ENCODE assay signal across 10 mouse cellular contexts in the genomic region with DNA sequence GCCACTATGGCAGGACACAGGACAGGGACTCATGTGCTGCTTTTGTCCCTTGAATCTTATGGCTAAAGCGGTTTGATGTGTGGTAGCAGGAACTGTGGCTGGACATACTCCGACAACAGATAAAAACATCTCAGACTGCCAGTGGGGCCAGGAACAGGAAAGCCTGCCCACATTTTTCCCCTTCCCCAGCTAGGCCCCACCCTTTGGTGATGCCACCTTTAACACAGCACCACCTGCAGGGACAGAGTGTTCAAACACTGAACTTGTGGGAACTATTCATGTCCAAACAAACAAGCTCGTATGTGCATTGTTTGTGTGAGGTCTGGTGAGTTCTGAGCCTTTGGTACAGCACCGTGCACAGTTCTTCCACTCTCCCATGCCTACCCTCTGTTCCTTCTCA. TPM values are rescaled to one million over a fixed set of nuclear protein-coding genes. Genes with fewer than 3 reads are reported as not detected.
DNase-seq lines count a peak whose midpoint lies in the region; ATAC-seq and TF ChIP-seq lines count a peak whose summit lies in the region.
"Had no signal": no experiment of that assay in that cellular context is flagged by ENCODE, and none has a peak within 500 bp of the region (broad histone marks: within the 10 kb centered on the region; RNA-seq: fewer than 3 reads in every experiment).

No protein-coding gene starts in this region.

- 0 out of 2 replicates have a peak overlapping the region, but pooled peaks have one; percentile 6 for H3K9ac ChIP-seq in hindbrain, embryonic 16.5 days (ENCODE audit: low read depth, low read length)
- no peak overlapping the region for H3K9ac ChIP-seq in hindbrain, postnatal 0 days (replicated peaks; ENCODE audit: low read length)
- no peak overlapping the region; the same call in 1 of the 2 replicates for H3K9ac ChIP-seq in limb, embryonic 12.5 days (replicated peaks)
- H3K9ac ChIP-seq in hindbrain, embryonic 12.5 days, result no peak overlapping the region

- no peak; the same call in 1 of the 2 replicates for TF ChIP-seq CTCF in hindbrain, postnatal 0 days (IDR thresholded peaks at IDR 0.05; ENCODE audit: low read depth)

- no peaks in the 10 kb centered on the region for H3K9me3 ChIP-seq in hindbrain, embryonic 16.5 days (ENCODE audit: control insufficient read depth, low read length)
- H3K9me3 ChIP-seq in hindbrain, postnatal 0 days (ENCODE audit: low read length), result no peaks in the 10 kb centered on the region
- H3K9me3 ChIP-seq in limb, embryonic 12.5 days, result no peaks in the 10 kb centered on the region
- H3K9me3 ChIP-seq in hindbrain, embryonic 12.5 days (replicated peaks), result no peaks in the 10 kb centered on the region

- 83% methylated on average over 4 of the region's 4 CpGs for WGBS in hindbrain, embryonic 16.5 days
- 59% methylated on average over 4 of the region's 4 CpGs for WGBS in hindbrain, postnatal 0 days
- WGBS in limb, embryonic 12.5 days, result 79% methylated on average over 4 of the region's 4 CpGs
- 74% methylated on average over 4 of the region's 4 CpGs for WGBS in hindbrain, embryonic 12.5 days

- no peak; the same call in 1 of the 2 replicates for ATAC-seq in hindbrain, embryonic 16.5 days
- no peak for ATAC-seq in hindbrain, postnatal 0 days
- ATAC-seq in activated CD4-positive, CD25-positive, alpha-beta regulatory T cell, adult 4 months, result peak; percentile 76
- ATAC-seq in limb, embryonic 12.5 days (ENCODE audit: insufficient number of reproducible peaks, insufficient read depth, low FRiP score, low TSS enrichment, low read depth), result no peak
- no peak for ATAC-seq in hindbrain, embryonic 12.5 days (ENCODE audit: low FRiP score)

- no peak overlapping the region; the same call in 1 of the 2 replicates for H3K27ac ChIP-seq in hindbrain, embryonic 16.5 days (ENCODE audit: low read depth, low read length)
- no peak overlapping the region for H3K27ac ChIP-seq in hindbrain, postnatal 0 days
- 0 out of 2 replicates have a peak overlapping the region, but pooled peaks have one; percentile 7 for H3K27ac ChIP-seq in limb, embryonic 12.5 days
- H3K27ac ChIP-seq in hindbrain, embryonic 12.5 days, result no peak overlapping the region

- H3K4me3 ChIP-seq in hindbrain, embryonic 16.5 days (ENCODE audit: low read length), result no peak overlapping the region
- no peak overlapping the region for H3K4me3 ChIP-seq in hindbrain, postnatal 0 days (ENCODE audit: low read length)
- H3K4me3 ChIP-seq in limb, embryonic 12.5 days (replicated peaks), result no peak overlapping the region
- H3K4me3 ChIP-seq in hindbrain, embryonic 12.5 days, result no peak overlapping the region

- DNase-seq in hindbrain, postnatal 0 days (ENCODE audit: low spot score), result no peak
- peak; percentile 68 for DNase-seq in naive thymus-derived CD4-positive, alpha-beta T cell, adult 2 months (ENCODE audit: low read depth)
- no peak for DNase-seq in right cerebral cortex, postnatal 36 days (ENCODE audit: low spot score in 2 of 2)
- no peak for DNase-seq in layer of hippocampus, adult 18-20 months (ENCODE audit: low spot score in 2 of 2)
- DNase-seq: cerebellum, adult 18-20 months; right cerebral cortex, postnatal 14 days had no signal

- no peaks in the 10 kb centered on the region for H3K36me3 ChIP-seq in hindbrain, embryonic 16.5 days (ENCODE audit: control insufficient read depth, insufficient read depth, low read length)
- no peaks in the 10 kb centered on the region; the same call in 1 of the 2 replicates for H3K36me3 ChIP-seq in hindbrain, postnatal 0 days (ENCODE audit: insufficient read depth, low read length)
- peaks cover 9% of the 10 kb centered on the region; the same call in 1 of the 2 replicates for H3K36me3 ChIP-seq in limb, embryonic 12.5 days
- H3K36me3 ChIP-seq in hindbrain, embryonic 12.5 days, result no peaks in the 10 kb centered on the region

- H3K4me1 ChIP-seq in hindbrain, embryonic 16.5 days (ENCODE audit: control insufficient read depth, insufficient read depth, low read depth, low read length), result peaks cover 21% of the 10 kb centered on the region
- peaks cover 11% of the 10 kb centered on the region for H3K4me1 ChIP-seq in hindbrain, postnatal 0 days (ENCODE audit: insufficient read depth, low read length)
- H3K4me1 ChIP-seq in limb, embryonic 12.5 days (replicated peaks), result peaks cover 9% of the 10 kb centered on the region; the same call in 1 of the 2 replicates
- H3K4me1 ChIP-seq in hindbrain, embryonic 12.5 days, result peaks cover 29% of the 10 kb centered on the region

- H3K4me2 ChIP-seq in hindbrain, embryonic 16.5 days (ENCODE audit: low read length), result no peak overlapping the region
- H3K4me2 ChIP-seq in hindbrain, postnatal 0 days (ENCODE audit: low read depth, low read length), result no peak overlapping the region
- no peak overlapping the region for H3K4me2 ChIP-seq in limb, embryonic 12.5 days
- no peak overlapping the region for H3K4me2 ChIP-seq in hindbrain, embryonic 12.5 days (replicated peaks)

- H3K27me3 ChIP-seq in hindbrain, embryonic 16.5 days (replicated peaks; ENCODE audit: control insufficient read depth, insufficient read depth, low read length), result no peaks in the 10 kb centered on the region
- H3K27me3 ChIP-seq in hindbrain, postnatal 0 days (ENCODE audit: insufficient read depth, low read length), result no peaks in the 10 kb centered on the region
- H3K27me3 ChIP-seq in limb, embryonic 12.5 days, result no peaks in the 10 kb centered on the region
- no peaks in the 10 kb centered on the region for H3K27me3 ChIP-seq in hindbrain, embryonic 12.5 days

RNA-seq across cellular contexts. Expression of gene Ell, which starts 19.1 kb away (rescaled TPM):
- 14.9 and 19.2 TPM in 2 replicates for polyA plus RNA-seq in hindbrain, embryonic 16.5 days (2015; fragmentation: Nextera tagmentation; extraction: Ambion mirVana)
- 15.6 and 16.7 TPM in 2 replicates for total RNA-seq in hindbrain, postnatal 0 days (2014; rRNA removed)
- 10.0 and 10.8 TPM in 2 replicates for polyA plus RNA-seq in hindbrain, postnatal 0 days (2015; fragmentation: Nextera tagmentation; extraction: Ambion mirVana)
- polyA plus RNA-seq in activated CD4-positive, CD25-positive, alpha-beta regulatory T cell, adult 4 months (2017; shearing (Covaris generic)), result 10 to 100 TPM; 27.8 to 35.2 TPM
- polyA plus RNA-seq in limb, embryonic 12.5 days (2016; fragmentation: Nextera tagmentation; extraction: Ambion mirVana), result 18.7 and 21.2 TPM in 2 replicates
- 19.0 and 19.4 TPM in 2 replicates for polyA plus RNA-seq in hindbrain, embryonic 12.5 days (2016; fragmentation: Nextera tagmentation; extraction: Ambion mirVana)
- total RNA-seq in layer of hippocampus, adult 18-20 months (2021), result 10 to 100 TPM; 18.9 to 21.8 TPM

RNA-seq across cellular contexts. Expression of gene Kxd1, which starts 30.6 kb away (rescaled TPM):
- polyA plus RNA-seq in hindbrain, embryonic 16.5 days (2015; fragmentation: Nextera tagmentation; extraction: Ambion mirVana), result 45.2 and 45.4 TPM in 2 replicates
- 48.7 and 56.8 TPM in 2 replicates for total RNA-seq in hindbrain, postnatal 0 days (2014; rRNA removed)
- 53.8 and 56.6 TPM in 2 replicates for polyA plus RNA-seq in hindbrain, postnatal 0 days (2015; fragmentation: Nextera tagmentation; extraction: Ambion mirVana)
- 100 to 1,000 TPM; 176 to 180 TPM for polyA plus RNA-seq in activated CD4-positive, CD25-positive, alpha-beta regulatory T cell, adult 4 months (2017; shearing (Covaris generic))
- 50.3 and 50.7 TPM in 2 replicates for polyA plus RNA-seq in limb, embryonic 12.5 days (2016; fragmentation: Nextera tagmentation; extraction: Ambion mirVana)
- polyA plus RNA-seq in hindbrain, embryonic 12.5 days (2016; fragmentation: Nextera tagmentation; extraction: Ambion mirVana), result 47.1 and 48.5 TPM in 2 replicates
- 10 to 100 TPM; 40.6 to 45.6 TPM for total RNA-seq in layer of hippocampus, adult 18-20 months (2021)

RNA-seq across cellular contexts. Expression of gene Fkbp8, which starts 30.8 kb away (rescaled TPM):
- polyA plus RNA-seq in hindbrain, embryonic 16.5 days (2015; fragmentation: Nextera tagmentation; extraction: Ambion mirVana), result 429 and 441 TPM in 2 replicates
- 532 and 593 TPM in 2 replicates for total RNA-seq in hindbrain, postnatal 0 days (2014; rRNA removed)
- polyA plus RNA-seq in hindbrain, postnatal 0 days (2015; fragmentation: Nextera tagmentation; extraction: Ambion mirVana), result 343 and 360 TPM in 2 replicates
- 100 to 1,000 TPM; 131 to 163 TPM for polyA plus RNA-seq in activated CD4-positive, CD25-positive, alpha-beta regulatory T cell, adult 4 months (2017; shearing (Covaris generic))
- 280 and 286 TPM in 2 replicates for polyA plus RNA-seq in limb, embryonic 12.5 days (2016; fragmentation: Nextera tagmentation; extraction: Ambion mirVana)
- 313 and 334 TPM in 2 replicates for polyA plus RNA-seq in hindbrain, embryonic 12.5 days (2016; fragmentation: Nextera tagmentation; extraction: Ambion mirVana)
- 100 to 1,000 TPM; 450 to 467 TPM for total RNA-seq in layer of hippocampus, adult 18-20 months (2021)

RNA-seq across cellular contexts. Expression of gene Isyna1, which starts 35.8 kb away (rescaled TPM):
- 150 and 164 TPM in 2 replicates for polyA plus RNA-seq in hindbrain, embryonic 16.5 days (2015; fragmentation: Nextera tagmentation; extraction: Ambion mirVana)
- 152 and 207 TPM in 2 replicates for total RNA-seq in hindbrain, postnatal 0 days (2014; rRNA removed)
- 99.3 and 113 TPM in 2 replicates for polyA plus RNA-seq in hindbrain, postnatal 0 days (2015; fragmentation: Nextera tagmentation; extraction: Ambion mirVana)
- 10 to 100 TPM; 19.3 to 44.6 TPM for polyA plus RNA-seq in activated CD4-positive, CD25-positive, alpha-beta regulatory T cell, adult 4 months (2017; shearing (Covaris generic))
- 177 and 180 TPM in 2 replicates for polyA plus RNA-seq in limb, embryonic 12.5 days (2016; fragmentation: Nextera tagmentation; extraction: Ambion mirVana)
- polyA plus RNA-seq in hindbrain, embryonic 12.5 days (2016; fragmentation: Nextera tagmentation; extraction: Ambion mirVana), result 128 and 138 TPM in 2 replicates
- total RNA-seq in layer of hippocampus, adult 18-20 months (2021), result 10 to 100 TPM; 47.3 to 47.7 TPM

RNA-seq across cellular contexts. Expression of gene Uba52, which starts 47.7 kb away (rescaled TPM):
- polyA plus RNA-seq in hindbrain, embryonic 16.5 days (2015; fragmentation: Nextera tagmentation; extraction: Ambion mirVana), result 576 and 598 TPM in 2 replicates
- 510 and 535 TPM in 2 replicates for total RNA-seq in hindbrain, postnatal 0 days (2014; rRNA removed)
- 717 and 784 TPM in 2 replicates for polyA plus RNA-seq in hindbrain, postnatal 0 days (2015; fragmentation: Nextera tagmentation; extraction: Ambion mirVana)
- 1,000 to 10,000 TPM; 3,631 to 4,013 TPM for polyA plus RNA-seq in activated CD4-positive, CD25-positive, alpha-beta regulatory T cell, adult 4 months (2017; shearing (Covaris generic))
- 882 and 891 TPM in 2 replicates for polyA plus RNA-seq in limb, embryonic 12.5 days (2016; fragmentation: Nextera tagmentation; extraction: Ambion mirVana)
- polyA plus RNA-seq in hindbrain, embryonic 12.5 days (2016; fragmentation: Nextera tagmentation; extraction: Ambion mirVana), result 633 and 755 TPM in 2 replicates
- total RNA-seq in layer of hippocampus, adult 18-20 months (2021), result 1,000 to 10,000 TPM; 1,062 to 1,079 TPM
